Mouse (Mus musculus) lung, embryonic 16.5 days (tissue): Measurements from ENCODE around the gene Ms4a2. TPM values are rescaled to one million over a fixed set of nuclear protein-coding genes. Genes with fewer than 3 reads are reported as not detected.

ENCODE experiments used
- ATAC-seq: fragments of 200-750 bp; cut with Nextera tagmentation; 2 replicates; pipeline ENCODE4 v1.8.0; 2017; ENCODE audit warnings: low read depth, mild to moderate bottlenecking, moderate library complexity
- H3K27ac ChIP-seq: fragments of 300-500 bp; sonication (generic); 2 replicates; pipeline ENCODE4 v1.5.1; 2014; ENCODE audit warnings: mild to moderate bottlenecking, control low read depth, low read length
- H3K27me3 ChIP-seq: fragments of 300-500 bp; sonication (generic); 2 replicates; pipeline ENCODE4 v1.6.1; 2014; ENCODE audit warnings: low read depth, low read length, mixed read lengths; ENCODE audit not compliant: control insufficient read depth, insufficient read depth
- H3K36me3 ChIP-seq: fragments of 300-500 bp; sonication (generic); 2 replicates; pipeline ENCODE4 v1.6.1; 2014; ENCODE audit warnings: low read length; ENCODE audit not compliant: control insufficient read depth, insufficient read depth
- H3K4me1 ChIP-seq: fragments of 300-500 bp; sonication (generic); replicated peaks from 2 replicates; pipeline ENCODE4 v1.6.1; 2014; ENCODE audit warnings: low read length, mixed read lengths; ENCODE audit not compliant: control insufficient read depth, insufficient read depth
- H3K4me2 ChIP-seq: fragments of 300-500 bp; sonication (generic); 2 replicates; pipeline ENCODE4 v1.6.1; 2014; ENCODE audit warnings: low read depth, low read length, control low read depth
- H3K4me3 ChIP-seq: fragments of 300-500 bp; sonication (generic); 2 replicates; pipeline ENCODE4 v1.5.1; 2014; ENCODE audit warnings: mild to moderate bottlenecking, low read length, control low read depth
- H3K9ac ChIP-seq: fragments of 300-500 bp; sonication (generic); 2 replicates; pipeline ENCODE4 v1.6.1; 2014; ENCODE audit warnings: low read length, control low read depth
- H3K9me3 ChIP-seq: fragments of 300-500 bp; sonication (generic); 2 replicates; pipeline ENCODE4 v1.6.1; 2016; ENCODE audit warnings: low read length; ENCODE audit not compliant: control insufficient read depth
- WGBS: fragments of 180-500 bp; shearing (Covaris S2); extraction: QIAGEN DNeasy Blood & Tissue Kit; methylation state at CpG from one replicate; pipeline ENCODE4 v1.1.7; 2014; 5-methylcytosine and 5-hydroxymethylcytosine counted together
- polyA plus RNA-seq: library from polyadenylated mRNA; unstranded; fragments of >200 nt; fragmentation: Nextera tagmentation; extraction: Ambion mirVana; gene quantifications from 2 replicates; pipeline ENCODE4 v1.2.1, GENCODE M21; 2015

Gene Ms4a2
- polyA plus RNA-seq, 1 experiment from 2014 or later: 0.35 TPM

DNA sequence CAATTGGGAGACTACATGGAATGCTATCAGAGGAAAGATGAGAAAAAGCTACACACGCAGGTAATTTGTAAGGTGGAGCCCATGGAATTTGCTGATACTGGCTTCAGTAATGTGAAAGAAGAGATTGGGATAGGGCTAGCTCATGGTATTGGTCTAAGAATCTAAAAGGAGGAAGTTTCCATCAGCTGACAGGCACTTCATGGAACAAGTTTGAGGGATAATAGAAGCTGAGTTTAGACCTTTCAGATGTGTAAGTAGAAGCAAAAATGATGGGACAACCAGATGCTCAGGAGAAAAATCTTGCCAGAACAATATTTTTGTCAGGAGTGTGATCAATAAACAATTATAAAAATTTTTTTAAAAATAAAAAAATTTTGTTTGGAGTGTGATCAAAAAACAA, 10.2 kb upstream of the Ms4a2 start:
- Histone ChIP-seq H3K9ac (no peak overlapping the region), H3K4me3 (no peak overlapping the region), H3K9me3 (no peaks in the 10 kb centered on the region), H3K4me1 (no peaks in the 10 kb centered on the region), H3K4me2 (no peak overlapping the region), H3K27ac (no peak overlapping the region), H3K36me3 (no peaks in the 10 kb centered on the region), H3K27me3 (no peaks in the 10 kb centered on the region)
- 81% methylated on average over 1 of the region's 1 CpGs for WGBS
- ATAC-seq: no peak

DNA sequence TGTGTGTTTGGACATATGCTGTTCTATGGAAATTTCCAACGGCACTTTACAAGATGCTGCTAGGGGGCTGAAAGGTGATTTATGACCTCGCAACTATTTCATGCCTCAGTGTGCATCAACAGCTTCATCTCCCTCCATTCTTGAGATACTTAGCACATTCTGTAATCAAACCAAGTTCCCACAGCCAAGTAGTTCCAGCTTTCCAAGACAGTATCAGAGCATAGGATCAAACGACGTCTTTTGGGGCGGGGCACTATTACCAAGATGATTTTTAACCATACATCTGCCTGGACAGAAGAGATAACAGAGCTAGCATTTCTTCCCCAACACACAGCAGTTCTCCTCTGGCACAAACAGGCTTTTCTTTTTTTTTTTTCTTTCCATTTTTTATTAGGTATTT, 1.7 kb upstream of the Ms4a2 start:
- no peaks in the 10 kb centered on the region for H3K36me3 ChIP-seq
- no peak overlapping the region for H3K27ac ChIP-seq
- H3K4me3 ChIP-seq: no peak overlapping the region
- no peaks in the 10 kb centered on the region for H3K4me1 ChIP-seq
- H3K9me3 ChIP-seq: no peaks in the 10 kb centered on the region
- no peaks in the 10 kb centered on the region for H3K27me3 ChIP-seq
- ATAC-seq: no peak
- H3K4me2 ChIP-seq: no peak overlapping the region
- 63% methylated on average over 5 of the region's 5 CpGs for WGBS
- H3K9ac ChIP-seq: no peak overlapping the region

DNA sequence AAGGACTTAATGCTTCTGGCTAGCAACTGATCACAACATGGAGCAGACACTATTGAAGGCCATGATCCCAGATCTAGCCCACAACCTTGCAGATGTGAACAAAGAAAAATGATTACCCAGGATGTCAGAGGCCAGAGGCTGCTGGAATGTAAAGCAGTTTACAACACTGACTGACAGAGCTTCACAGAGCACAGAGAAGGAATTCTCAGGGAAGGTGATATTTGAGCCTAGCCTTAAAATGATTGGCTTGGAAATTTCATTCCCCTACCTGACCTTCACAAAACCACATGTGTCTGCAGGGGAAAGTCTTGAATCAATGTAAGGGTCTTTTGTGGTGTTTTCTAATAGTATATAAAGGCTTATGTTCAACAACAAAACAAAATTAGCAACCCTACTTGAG, 1.3 kb upstream of the Ms4a2 start:
- no peak overlapping the region for H3K4me3 ChIP-seq
- no peak overlapping the region for H3K4me2 ChIP-seq
- H3K4me1 ChIP-seq: no peaks in the 10 kb centered on the region
- H3K9ac ChIP-seq: no peak overlapping the region
- H3K27me3 ChIP-seq: no peaks in the 10 kb centered on the region
- H3K36me3 ChIP-seq: no peaks in the 10 kb centered on the region
- no peak overlapping the region for H3K27ac ChIP-seq
- no peak for ATAC-seq
- no peaks in the 10 kb centered on the region for H3K9me3 ChIP-seq

DNA sequence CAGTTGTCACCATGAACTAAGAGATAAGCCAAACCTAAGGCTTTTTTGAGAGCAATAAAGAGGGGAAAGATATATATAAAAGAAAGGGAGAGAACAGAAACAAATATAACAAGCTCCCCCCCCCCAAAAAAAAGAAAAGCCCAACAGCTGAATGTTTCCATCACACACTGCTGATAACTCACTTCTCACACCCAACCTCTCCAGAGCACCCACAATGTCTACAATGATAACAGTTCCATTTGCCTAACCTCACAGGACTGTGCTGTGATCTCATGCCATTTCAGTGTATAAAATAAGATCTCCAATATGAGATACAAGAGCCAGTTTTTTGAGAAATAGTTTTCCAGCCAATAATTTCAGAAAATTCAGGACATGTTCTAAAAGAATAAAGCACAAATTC, 5.5 kb downstream of the Ms4a2 start:
- H3K9me3 ChIP-seq: no peaks in the 10 kb centered on the region
- no peak overlapping the region for H3K27ac ChIP-seq

DNA sequence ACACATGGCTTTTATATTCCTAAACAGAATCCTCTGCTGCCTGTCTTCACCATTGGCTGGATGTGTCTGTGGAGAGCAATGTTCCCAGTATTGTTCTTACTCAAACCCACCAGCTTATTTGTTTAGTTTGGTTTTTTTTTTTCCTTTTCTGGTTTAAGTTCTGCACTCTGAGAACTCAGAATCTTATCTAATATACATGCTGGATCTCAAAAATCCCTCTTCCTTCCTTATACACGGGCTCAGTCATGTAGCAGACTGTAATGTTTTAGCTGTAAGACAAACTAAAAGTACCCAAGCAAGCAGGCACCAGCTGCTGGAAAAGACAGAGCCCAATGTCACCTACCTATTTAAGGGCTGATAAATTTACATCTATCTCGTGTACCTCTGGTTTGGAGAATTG, 8.7 kb downstream of the Ms4a2 start:
- 50% methylated on average over 2 of the region's 2 CpGs for WGBS
- ATAC-seq: no peak
- H3K27ac ChIP-seq: no peak overlapping the region
- H3K4me1 ChIP-seq: peaks cover 5% of the 10 kb centered on the region; the same call in 1 of the 2 replicates
- no peaks in the 10 kb centered on the region for H3K27me3 ChIP-seq
- H3K9me3 ChIP-seq: no peaks in the 10 kb centered on the region
- H3K9ac ChIP-seq: no peak overlapping the region
- no peak overlapping the region for H3K4me2 ChIP-seq
- H3K36me3 ChIP-seq: no peaks in the 10 kb centered on the region
- H3K4me3 ChIP-seq: no peak overlapping the region

More for the DNA sequence above, 5.5 kb downstream of the Ms4a2 start:
- H3K27me3 ChIP-seq: no peaks in the 10 kb centered on the region
- H3K4me1 ChIP-seq: peaks cover 5% of the 10 kb centered on the region; the same call in 1 of the 2 replicates
- no peak overlapping the region for H3K4me3 ChIP-seq
- no peak overlapping the region for H3K4me2 ChIP-seq
- H3K36me3 ChIP-seq: no peaks in the 10 kb centered on the region
- H3K9ac ChIP-seq: no peak overlapping the region
- ATAC-seq: no peak

DNA sequence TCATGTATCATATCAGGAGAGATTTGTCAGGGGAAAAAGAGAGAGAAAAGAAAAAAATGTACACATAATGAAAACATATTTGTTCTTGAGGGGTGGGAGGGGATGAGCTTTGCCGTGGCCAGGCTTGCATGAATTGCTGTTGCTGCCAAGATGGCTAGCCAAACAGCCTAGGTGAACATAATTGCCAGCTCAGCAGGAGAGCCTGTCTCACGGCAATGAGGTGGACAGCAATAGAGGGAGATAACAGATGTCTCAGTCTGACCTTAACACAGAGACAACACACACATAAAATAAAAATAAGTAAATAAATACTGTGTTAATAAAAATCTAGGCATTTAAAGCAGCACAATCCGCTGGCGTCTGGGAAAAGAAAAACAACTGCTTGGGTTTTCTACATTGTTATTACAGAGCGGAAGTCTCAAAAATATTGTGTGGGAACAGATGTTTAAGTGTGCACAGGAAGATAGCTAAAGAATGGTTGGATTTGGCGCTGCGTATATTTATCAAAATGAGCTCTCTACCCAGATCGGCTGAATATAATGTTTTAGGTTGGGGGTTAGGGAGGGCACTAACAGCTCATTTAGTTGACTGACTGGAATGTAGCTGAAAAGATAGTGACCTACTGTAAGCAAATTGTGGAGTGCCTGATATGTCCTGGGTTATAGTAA, 9.6 kb downstream of the Ms4a2 start:
- H3K4me1 ChIP-seq: peaks cover 5% of the 10 kb centered on the region; the same call in 1 of the 2 replicates
- no peaks in the 10 kb centered on the region for H3K27me3 ChIP-seq
- H3K27ac ChIP-seq: peak overlapping the region; percentile 68
- no peak overlapping the region for H3K4me2 ChIP-seq
- H3K9ac ChIP-seq: no peak overlapping the region
- H3K36me3 ChIP-seq: no peaks in the 10 kb centered on the region
- no peak overlapping the region for H3K4me3 ChIP-seq
- 35% methylated on average over 8 of the region's 8 CpGs for WGBS
- H3K9me3 ChIP-seq: no peaks in the 10 kb centered on the region
- no peak for ATAC-seq

DNA sequence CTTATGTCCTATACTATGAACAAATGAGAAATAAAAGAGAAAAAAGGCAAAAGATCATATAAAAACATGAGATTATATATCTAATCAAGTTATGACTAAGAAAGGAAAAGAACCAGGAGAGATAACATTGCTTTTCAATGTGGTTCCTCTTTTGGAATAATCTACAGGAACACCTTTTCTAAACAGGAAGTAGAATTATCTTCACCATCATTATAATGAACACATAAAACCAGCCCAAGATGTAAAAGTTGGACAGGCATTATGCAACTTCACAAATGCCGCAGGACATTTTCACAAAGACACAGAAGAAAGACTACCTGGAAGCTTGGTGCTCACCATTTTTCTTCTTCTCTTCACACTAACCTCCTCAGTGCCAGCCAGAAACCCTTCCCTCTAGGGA, 10.4 kb downstream of the Ms4a2 start:
- Histone ChIP-seq H3K9ac (no peak overlapping the region), H3K4me2 (no peak overlapping the region), H3K27ac (no peak overlapping the region), H3K4me1 (peaks cover 5% of the 10 kb centered on the region; the same call in 1 of the 2 replicates), H3K4me3 (no peak overlapping the region), H3K27me3 (no peaks in the 10 kb centered on the region), H3K9me3 (no peaks in the 10 kb centered on the region), H3K36me3 (no peaks in the 10 kb centered on the region)
- WGBS: 85% methylated on average over 1 of the region's 1 CpGs
- no peak for ATAC-seq

DNA sequence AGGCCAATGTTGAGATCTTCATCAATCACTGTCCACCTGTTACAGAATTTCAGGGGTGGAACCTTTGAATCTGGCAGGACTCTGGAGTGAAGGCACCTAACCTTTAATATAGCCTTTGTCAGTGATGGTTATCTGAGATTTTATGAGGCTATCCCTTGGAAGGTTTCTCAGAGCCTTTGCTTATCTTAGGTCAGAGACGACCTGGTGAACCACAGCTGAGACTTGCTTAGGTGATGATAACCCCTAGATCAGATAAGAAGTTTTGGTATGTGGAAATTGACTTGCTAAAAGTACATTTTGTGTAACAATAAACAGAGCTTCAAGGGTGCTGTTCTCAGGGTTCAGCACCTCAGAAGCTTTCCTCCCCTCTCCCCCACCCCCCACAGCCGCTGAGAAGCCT, 11.2 kb downstream of the Ms4a2 start:
- H3K27ac ChIP-seq: no peak overlapping the region
- peaks cover 5% of the 10 kb centered on the region; the same call in 1 of the 2 replicates for H3K4me1 ChIP-seq
- no peak overlapping the region for H3K4me3 ChIP-seq
- H3K9me3 ChIP-seq: no peaks in the 10 kb centered on the region
- H3K9ac ChIP-seq: no peak overlapping the region
- no peaks in the 10 kb centered on the region for H3K27me3 ChIP-seq
- no peaks in the 10 kb centered on the region for H3K36me3 ChIP-seq
- ATAC-seq: no peak
- WGBS: 25% methylated on average over 2 of the region's 2 CpGs
- H3K4me2 ChIP-seq: no peak overlapping the region

DNA sequence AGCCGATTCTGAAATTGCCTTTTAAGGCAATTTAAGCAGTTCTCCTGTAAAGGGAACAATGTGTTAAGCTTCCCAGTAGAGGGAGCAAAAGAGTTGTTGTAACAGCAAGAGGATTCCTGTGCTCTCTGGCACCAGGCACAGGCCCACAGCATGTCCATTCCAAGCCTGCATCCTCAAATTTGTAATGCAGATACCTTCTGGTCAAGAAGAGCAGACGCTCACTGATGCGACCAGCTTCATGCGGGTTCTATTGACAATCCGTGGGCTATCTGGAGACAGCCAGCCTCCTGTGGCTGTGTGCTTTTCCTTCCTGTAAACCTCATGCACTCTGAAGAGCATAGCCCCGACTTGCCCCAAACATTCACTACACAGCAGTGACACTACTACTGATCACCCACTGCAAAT, 12.0 kb downstream of the Ms4a2 start:
- Histone ChIP-seq H3K4me3 (no peak overlapping the region), H3K4me1 (peaks cover 5% of the 10 kb centered on the region; the same call in 1 of the 2 replicates), H3K27ac (no peak overlapping the region), H3K27me3 (no peaks in the 10 kb centered on the region), H3K9ac (no peak overlapping the region), H3K9me3 (no peaks in the 10 kb centered on the region), H3K36me3 (no peaks in the 10 kb centered on the region), H3K4me2 (no peak overlapping the region)
- ATAC-seq: peak; percentile 87
- 11% methylated on average over 6 of the region's 6 CpGs for WGBS

DNA sequence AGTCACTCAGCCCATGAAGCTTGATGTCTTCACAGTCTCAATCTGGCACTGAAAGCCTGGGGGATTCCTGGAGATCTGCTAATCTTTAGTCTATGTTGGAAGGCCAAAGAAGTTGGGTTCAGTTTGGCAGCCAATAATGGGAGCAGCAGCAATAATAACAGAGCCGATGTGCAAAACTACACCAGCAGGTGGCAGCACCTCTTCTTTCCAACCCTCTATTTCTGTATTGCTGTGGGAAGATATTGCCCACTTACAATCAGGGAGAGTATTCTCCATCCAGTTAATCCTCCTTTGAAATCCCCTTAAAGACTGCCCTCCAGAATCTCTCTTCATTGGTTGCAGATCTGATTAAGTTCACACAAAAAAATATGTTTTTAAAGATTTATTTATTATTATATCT, 15.3 kb downstream of the Ms4a2 start:
- 13% methylated on average over 1 of the region's 1 CpGs for WGBS
- H3K36me3 ChIP-seq: no peaks in the 10 kb centered on the region
- H3K9me3 ChIP-seq: no peaks in the 10 kb centered on the region
- no peaks in the 10 kb centered on the region for H3K27me3 ChIP-seq
- ATAC-seq: no peak
- H3K4me3 ChIP-seq: no peak overlapping the region
- H3K4me1 ChIP-seq: no peaks in the 10 kb centered on the region
- H3K4me2 ChIP-seq: no peak overlapping the region
- H3K27ac ChIP-seq: no peak overlapping the region
- H3K9ac ChIP-seq: no peak overlapping the region
